ENCODE assay signal across 22 mouse cellular contexts in genomic region chr10:115235501-115235900, GRCm38 (mm10).
A peak's percentile ranks its signal among the peaks of the same experiment; 100 is the strongest.
DNase-seq lines count a peak whose midpoint lies in the region; ATAC-seq lines count a peak whose summit lies in the region.
"Had no signal": no experiment of that assay in that cellular context is flagged by ENCODE, and none has a peak within 500 bp of the region (broad histone marks: within the 10 kb centered on the region; RNA-seq: fewer than 3 reads in every experiment).

No protein-coding gene starts in this region.

- ATAC-seq in frontal cortex, adult (ENCODE audit: low TSS enrichment) = peak; percentile 48; the same call in 1 of the 2 replicates
- ATAC-seq: activated CD4-positive, CD25-positive, alpha-beta regulatory T cell, adult 4 months; forebrain, embryonic 15.5 days; hindbrain, embryonic 16.5 days; Patski had no signal

- no peak for DNase-seq in frontal cortex, postnatal 10 days (ENCODE audit: low spot score in 2 of 2)
- DNase-seq in R1 (ENCODE audit: low read depth, low spot score) = peak; percentile 34
- peak; percentile 24 to 25 for DNase-seq in thymus, postnatal 10 days (ENCODE audit: low spot score in 2 of 2)
- peak; percentile 30 to 53 for DNase-seq in thymus, postnatal 36 days
- DNase-seq in ovary, adult 18-20 months (ENCODE audit: low spot score) = no peak
- DNase-seq in right cerebral cortex, postnatal 14 days = no peak
- no peak for DNase-seq in spleen, adult 18-20 months
- DNase-seq: adrenal gland, adult 8-10 months; adrenal gland, postnatal 25 days; cerebellum, adult 11-12 months; cerebellum, adult 8-10 months; cerebellum, postnatal 10 days; cerebellum, postnatal 36 days; embryo, embryonic 11 days; gastrocnemius, adult 2 months; gastrocnemius, postnatal 14 days; heart, adult 18-20 months had no signal

Comparison
In these comparisons a context has a peak if more than half of its experiments do, and no peak if none do; other contexts are left out.
1. DNase-seq: peak in R1 (single experiment), thymus, postnatal 10 days (2 of 2) and thymus, postnatal 36 days (2 of 2); none in frontal cortex, postnatal 10 days (0 of 2), ovary, adult 18-20 months (single experiment), right cerebral cortex, postnatal 14 days (single experiment) and spleen, adult 18-20 months (0 of 2).